Mouse (Mus musculus): ENCODE measurements around the gene Mphosph9. TPM values are rescaled to one million over a fixed set of nuclear protein-coding genes. Genes with fewer than 3 reads are reported as not detected.
"Not testable (repeated sequence)": the region's sequence is repeated elsewhere in the genome, so short reads cannot be mapped to it uniquely, and the experiment has no call there.

The Mphosph9 gene
- polyA plus RNA-seq, 1 experiment from 2014 or later: 13.4 TPM

DNA sequence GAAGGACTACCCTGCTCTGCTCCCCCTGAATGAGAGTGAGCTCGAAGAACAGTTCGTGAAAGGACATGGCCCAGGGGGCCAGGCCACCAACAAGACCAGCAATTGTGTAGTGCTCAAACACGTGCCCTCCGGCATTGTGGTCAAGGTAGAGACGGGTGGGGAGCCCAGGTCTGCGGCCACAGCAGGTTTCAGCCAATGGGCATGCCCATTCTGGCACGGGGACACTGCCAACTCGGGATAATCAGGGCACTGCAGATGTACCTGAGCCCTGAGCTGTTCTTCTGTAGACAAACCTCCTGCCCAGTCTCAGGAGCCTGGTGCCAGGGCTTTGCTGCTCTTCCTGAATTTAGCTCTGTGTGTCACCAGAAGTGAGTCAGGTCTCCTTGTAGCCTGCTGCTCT lies 11.0 kb upstream of the Mphosph9 start:
- peaks cover 40% of the 10 kb centered on the region for H3K4me1 ChIP-seq
- ATAC-seq (replicated peaks; ENCODE audit: low FRiP score): no peak
- 90% methylated on average over 8 of the region's 8 CpGs for WGBS
- no peak overlapping the region for H3K4me2 ChIP-seq
- peaks cover 18% of the 10 kb centered on the region for H3K36me3 ChIP-seq
- H3K9me3 ChIP-seq (replicated peaks): no peaks in the 10 kb centered on the region
- H3K27me3 ChIP-seq: no peaks in the 10 kb centered on the region
- no peak overlapping the region for H3K4me3 ChIP-seq (replicated peaks)
- H3K27ac ChIP-seq: no peak overlapping the region
- H3K9ac ChIP-seq: no peak overlapping the region

DNA sequence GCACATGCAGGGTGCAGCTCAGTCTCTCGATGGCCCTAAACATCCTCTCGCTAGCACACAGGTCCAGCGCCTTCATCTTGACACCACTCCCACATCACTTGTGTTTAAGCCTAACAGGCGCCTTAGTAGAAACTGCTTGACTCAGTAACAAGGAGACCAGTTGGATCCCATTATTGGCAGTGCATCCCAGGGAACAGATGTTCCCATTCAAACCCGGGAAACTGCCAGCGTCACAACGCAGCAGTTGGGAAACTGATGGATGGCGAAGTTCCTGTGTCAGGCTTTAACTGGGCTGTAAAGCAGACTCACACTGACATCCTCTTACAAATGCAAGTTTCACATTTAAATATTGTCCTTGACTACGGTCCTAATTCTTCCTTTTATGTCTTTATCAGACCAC lies 10.1 kb upstream of the Mphosph9 start:
- H3K27me3 ChIP-seq: no peaks in the 10 kb centered on the region
- no peak overlapping the region for H3K4me2 ChIP-seq
- 21% methylated on average over 9 of the region's 9 CpGs for WGBS
- no peak overlapping the region for H3K9ac ChIP-seq
- H3K27ac ChIP-seq: no peak overlapping the region
- H3K36me3 ChIP-seq: peaks cover 15% of the 10 kb centered on the region
- H3K4me3 ChIP-seq (replicated peaks): no peak overlapping the region
- ATAC-seq (replicated peaks; ENCODE audit: low FRiP score): no peak
- peaks cover 46% of the 10 kb centered on the region for H3K4me1 ChIP-seq
- no peaks in the 10 kb centered on the region for H3K9me3 ChIP-seq (replicated peaks)

DNA sequence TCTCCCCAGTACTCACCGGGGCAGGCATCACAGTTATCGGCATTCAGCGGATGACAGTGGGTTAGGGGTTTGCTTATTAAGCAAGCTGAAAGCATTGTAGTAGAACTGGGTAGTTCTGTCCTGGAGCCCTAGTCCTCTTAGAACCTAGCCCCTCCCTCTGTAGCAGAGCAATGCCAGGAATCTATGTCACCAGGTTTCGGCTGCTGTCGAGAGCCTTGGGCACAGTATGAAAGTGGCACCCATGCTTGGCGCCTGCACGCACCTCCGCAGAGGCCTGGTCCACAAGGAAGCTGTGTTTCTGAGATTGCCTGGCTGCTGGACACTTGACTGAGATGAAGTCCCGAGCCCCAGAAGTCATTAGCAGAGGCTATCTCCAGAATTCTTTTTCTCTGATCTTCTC lies 9.3 kb upstream of the Mphosph9 start:
- Histone ChIP-seq H3K27ac (no peak overlapping the region), H3K27me3 (no peaks in the 10 kb centered on the region), H3K4me3 (replicated peaks) (no peak overlapping the region), H3K4me1 (peaks cover 48% of the 10 kb centered on the region), H3K9ac (no peak overlapping the region), H3K36me3 (peaks cover 15% of the 10 kb centered on the region), H3K9me3 (replicated peaks) (no peaks in the 10 kb centered on the region), H3K4me2 (no peak overlapping the region)
- ATAC-seq (replicated peaks; ENCODE audit: low FRiP score): no peak
- 90% methylated on average over 9 of the region's 9 CpGs for WGBS

DNA sequence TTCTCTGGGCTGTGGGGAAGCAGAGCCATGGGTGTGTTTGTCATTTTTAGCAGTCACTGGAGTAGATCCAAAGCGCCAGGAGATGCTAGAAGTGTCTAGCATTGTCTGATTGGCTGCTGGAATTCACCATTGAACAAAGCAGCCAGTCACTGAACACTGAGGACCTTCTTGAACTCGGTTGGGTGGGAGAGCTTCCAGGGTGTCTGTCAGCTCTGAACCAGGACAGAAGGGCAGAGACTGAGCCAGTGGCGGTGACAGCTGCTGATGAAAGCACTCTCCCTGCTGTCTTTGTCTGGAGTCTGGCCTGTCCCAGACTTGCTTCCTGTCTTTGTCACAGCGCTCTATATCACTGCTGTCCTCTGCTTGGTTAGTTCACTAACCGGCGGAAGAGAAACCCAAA lies 6.6 kb upstream of the Mphosph9 start:
- Histone ChIP-seq H3K4me2 (no peak overlapping the region), H3K4me3 (replicated peaks) (no peak overlapping the region), H3K4me1 (peaks cover 51% of the 10 kb centered on the region), H3K27ac (peak overlapping the region; percentile 83), H3K9me3 (replicated peaks) (no peaks in the 10 kb centered on the region), H3K9ac (no peak overlapping the region), H3K36me3 (0 out of 2 replicates have a peak, but pooled peaks cover 4% of the 10 kb centered on the region), H3K27me3 (no peaks in the 10 kb centered on the region)
- 12% methylated on average over 6 of the region's 6 CpGs for WGBS
- ATAC-seq (replicated peaks; ENCODE audit: low FRiP score): peak; percentile 92

DNA sequence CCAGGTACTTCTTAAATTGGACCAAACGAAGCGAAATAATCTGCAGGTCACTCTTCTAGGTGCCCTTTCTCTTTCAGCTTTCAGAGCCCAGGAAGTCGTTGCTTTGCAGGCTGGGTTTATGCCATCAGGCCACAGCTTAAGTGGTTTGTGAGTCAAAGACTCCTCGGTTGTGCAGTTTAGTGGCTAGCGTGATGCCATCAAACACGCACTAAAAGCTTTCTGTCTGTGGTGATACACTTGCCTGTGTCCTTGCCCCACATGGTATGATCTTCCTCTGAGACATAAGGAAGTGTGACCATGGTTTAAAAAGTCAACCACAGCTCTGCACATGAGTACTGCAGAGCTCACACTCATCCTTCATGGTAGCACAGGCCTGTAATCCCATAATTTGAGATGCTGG lies 2.3 kb upstream of the Mphosph9 start:
- H3K9me3 ChIP-seq (replicated peaks): no peaks in the 10 kb centered on the region
- no peak for ATAC-seq (replicated peaks; ENCODE audit: low FRiP score)
- H3K36me3 ChIP-seq: peaks cover under 1% of the 10 kb centered on the region; the same call in 1 of the 2 replicates
- no peaks in the 10 kb centered on the region for H3K27me3 ChIP-seq
- H3K9ac ChIP-seq: no peak overlapping the region
- no peak overlapping the region for H3K4me3 ChIP-seq (replicated peaks)
- no peak overlapping the region for H3K4me2 ChIP-seq
- H3K4me1 ChIP-seq: peaks cover 43% of the 10 kb centered on the region
- H3K27ac ChIP-seq: no peak overlapping the region
- 94% methylated on average over 6 of the region's 6 CpGs for WGBS

GRCm38 (mm10) chr5:124326829-124327228 lies 943 bp downstream of the Mphosph9 start:
- H3K4me2 ChIP-seq: peak overlapping the region; percentile 91
- H3K9me3 ChIP-seq (replicated peaks): no peaks in the 10 kb centered on the region
- peak overlapping the region; percentile 96 for H3K27ac ChIP-seq
- peaks cover 27% of the 10 kb centered on the region for H3K36me3 ChIP-seq
- no peak for ATAC-seq (replicated peaks; ENCODE audit: low FRiP score)
- 1% methylated on average over 8 of the region's 8 CpGs for WGBS
- H3K4me1 ChIP-seq: peaks cover 19% of the 10 kb centered on the region
- H3K27me3 ChIP-seq: no peaks in the 10 kb centered on the region
- H3K9ac ChIP-seq: peak overlapping the region; percentile 66
- H3K4me3 ChIP-seq (replicated peaks): peak overlapping the region; percentile 68

- WGBS: 93% methylated on average over 7 of the region's 7 CpGs
- Histone ChIP-seq H3K4me1 (no peaks in the 10 kb centered on the region), H3K27me3 (no peaks in the 10 kb centered on the region), H3K9ac (no peak overlapping the region), H3K4me3 (replicated peaks) (no peak overlapping the region), H3K4me2 (no peak overlapping the region), H3K36me3 (peaks cover 88% of the 10 kb centered on the region), H3K27ac (no peak overlapping the region), H3K9me3 (replicated peaks) (no peaks in the 10 kb centered on the region)
- ATAC-seq (replicated peaks; ENCODE audit: low FRiP score): no peak
Observed at GRCm38 (mm10) chr5:124317648-124318047, 10.1 kb downstream of the Mphosph9 start.

GRCm38 (mm10) chr5:124315941-124316340 lies 11.8 kb downstream of the Mphosph9 start:
- H3K9me3 ChIP-seq (replicated peaks): no peaks in the 10 kb centered on the region
- no peak overlapping the region for H3K4me3 ChIP-seq (replicated peaks)
- no peak for ATAC-seq (replicated peaks; ENCODE audit: low FRiP score)
- H3K4me1 ChIP-seq: no peaks in the 10 kb centered on the region
- no peak overlapping the region for H3K9ac ChIP-seq
- H3K27ac ChIP-seq: no peak overlapping the region
- H3K4me2 ChIP-seq: no peak overlapping the region
- no peaks in the 10 kb centered on the region for H3K27me3 ChIP-seq
- 92% methylated on average over 11 of the region's 11 CpGs for WGBS
- H3K36me3 ChIP-seq: peaks cover 90% of the 10 kb centered on the region

- Histone ChIP-seq H3K9me3 (replicated peaks) (no peaks in the 10 kb centered on the region), H3K9ac (no peak overlapping the region), H3K27me3 (no peaks in the 10 kb centered on the region), H3K27ac (no peak overlapping the region), H3K4me1 (no peaks in the 10 kb centered on the region), H3K36me3 (peaks cover 90% of the 10 kb centered on the region), H3K4me2 (no peak overlapping the region), H3K4me3 (replicated peaks) (no peak overlapping the region)
- ATAC-seq (replicated peaks; ENCODE audit: low FRiP score): no peak
- 93% methylated on average over 9 of the region's 9 CpGs for WGBS
Observed at GRCm38 (mm10) chr5:124315498-124315897, 12.3 kb downstream of the Mphosph9 start.

DNA sequence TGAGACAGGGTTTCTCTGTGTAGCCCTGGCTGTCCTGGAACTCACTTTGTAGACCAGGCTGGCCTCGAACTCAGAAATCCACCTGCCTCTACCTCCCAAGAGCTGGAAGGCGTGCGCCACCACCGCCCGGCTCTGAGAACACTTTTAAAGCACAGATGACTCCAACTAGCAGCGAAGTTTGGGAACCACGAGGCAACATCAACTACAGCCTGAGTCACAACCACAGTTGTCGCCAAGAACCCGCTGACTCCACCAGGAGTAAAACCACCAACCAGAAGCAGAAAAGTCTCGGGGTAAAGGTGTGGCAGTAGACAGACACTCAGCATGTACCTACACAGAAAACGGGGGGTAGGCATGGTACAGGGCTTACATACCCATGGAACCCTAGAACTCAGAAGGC lies 17.7 kb downstream of the Mphosph9 start:
- peaks cover 94% of the 10 kb centered on the region for H3K36me3 ChIP-seq
- no peaks in the 10 kb centered on the region for H3K27me3 ChIP-seq
- H3K4me2 ChIP-seq: no peak overlapping the region
- no peaks in the 10 kb centered on the region for H3K9me3 ChIP-seq (replicated peaks)
- 94% methylated on average over 11 of the region's 11 CpGs for WGBS
- ATAC-seq (replicated peaks; ENCODE audit: low FRiP score): no peak
- H3K4me1 ChIP-seq: no peaks in the 10 kb centered on the region
- no peak overlapping the region for H3K9ac ChIP-seq
- no peak overlapping the region for H3K4me3 ChIP-seq (replicated peaks)
- H3K27ac ChIP-seq: no peak overlapping the region

- H3K36me3 ChIP-seq: peaks cover 87% of the 10 kb centered on the region
- H3K27me3 ChIP-seq: no peaks in the 10 kb centered on the region
- no peak overlapping the region for H3K4me2 ChIP-seq
- H3K9ac ChIP-seq: no peak overlapping the region
- H3K4me1 ChIP-seq: no peaks in the 10 kb centered on the region
- ATAC-seq (replicated peaks; ENCODE audit: low FRiP score): no peak
- no peak overlapping the region for H3K4me3 ChIP-seq (replicated peaks)
- H3K9me3 ChIP-seq (replicated peaks): no peaks in the 10 kb centered on the region
- H3K27ac ChIP-seq: no peak overlapping the region
- 93% methylated on average over 10 of the region's 10 CpGs for WGBS
Observed at GRCm38 (mm10) chr5:124309155-124309554, 18.6 kb downstream of the Mphosph9 start.

DNA sequence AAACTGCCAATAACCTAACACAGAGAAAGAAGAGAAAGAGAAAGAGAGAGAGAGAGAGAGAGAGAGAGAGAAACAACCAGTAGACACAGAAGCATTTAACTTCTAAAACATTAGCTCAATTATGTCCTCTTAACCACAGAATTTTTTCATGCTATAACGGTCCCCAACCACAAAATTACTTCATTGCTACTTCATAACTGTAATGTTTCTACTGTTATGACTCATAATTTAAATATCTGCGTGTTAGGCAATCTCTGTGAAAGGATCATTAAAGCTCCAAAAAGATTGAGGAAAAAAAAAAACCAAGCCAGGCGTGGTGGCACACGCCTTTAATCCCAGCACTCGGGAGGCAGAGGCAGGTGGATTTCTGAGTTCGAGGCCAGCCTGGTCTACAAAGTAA lies 24.9 kb downstream of the Mphosph9 start:
- H3K36me3 ChIP-seq: peaks cover 73% of the 10 kb centered on the region

DNA sequence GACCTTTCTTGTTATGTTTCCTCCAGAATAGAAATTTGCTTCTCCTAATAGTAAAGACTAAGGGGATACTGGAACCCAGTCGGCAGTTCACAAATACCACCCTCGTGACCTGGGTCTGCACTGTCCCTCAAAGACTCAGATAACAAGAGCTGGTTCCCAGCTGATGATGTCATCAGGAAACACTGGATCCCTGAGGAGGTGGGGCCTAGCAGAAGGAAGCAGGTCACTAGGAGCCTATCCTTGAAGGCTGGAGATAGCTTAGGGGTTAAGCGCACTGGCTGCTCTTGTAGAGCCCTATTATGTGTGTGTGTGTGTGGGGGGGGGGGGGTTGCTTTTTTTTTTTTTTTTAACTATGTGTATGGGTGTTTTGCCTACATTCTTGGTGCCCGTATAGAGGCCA lies 27.6 kb downstream of the Mphosph9 start:
- Histone ChIP-seq H3K9ac (no peak overlapping the region), H3K27ac (no peak overlapping the region), H3K4me1 (no peaks in the 10 kb centered on the region), H3K36me3 (peaks cover 71% of the 10 kb centered on the region), H3K27me3 (no peaks in the 10 kb centered on the region), H3K4me2 (no peak overlapping the region), H3K4me3 (replicated peaks) (no peak overlapping the region), H3K9me3 (replicated peaks) (no peaks in the 10 kb centered on the region)
- ATAC-seq (replicated peaks; ENCODE audit: low FRiP score): no peak
- WGBS: 73% methylated on average over 4 of the region's 4 CpGs

More for the DNA sequence above, 24.9 kb downstream of the Mphosph9 start:
- H3K9me3 ChIP-seq (replicated peaks); H3K4me1 ChIP-seq; H3K27ac ChIP-seq; ATAC-seq (replicated peaks; ENCODE audit: low FRiP score); H3K4me2 ChIP-seq; H3K27me3 ChIP-seq; H3K9ac ChIP-seq; H3K4me3 ChIP-seq (replicated peaks): not testable (repeated sequence)
- 91% methylated on average over 6 of the region's 6 CpGs for WGBS

Measured in kidney, embryonic 15.5 days (tissue).